In the genomic region with DNA sequence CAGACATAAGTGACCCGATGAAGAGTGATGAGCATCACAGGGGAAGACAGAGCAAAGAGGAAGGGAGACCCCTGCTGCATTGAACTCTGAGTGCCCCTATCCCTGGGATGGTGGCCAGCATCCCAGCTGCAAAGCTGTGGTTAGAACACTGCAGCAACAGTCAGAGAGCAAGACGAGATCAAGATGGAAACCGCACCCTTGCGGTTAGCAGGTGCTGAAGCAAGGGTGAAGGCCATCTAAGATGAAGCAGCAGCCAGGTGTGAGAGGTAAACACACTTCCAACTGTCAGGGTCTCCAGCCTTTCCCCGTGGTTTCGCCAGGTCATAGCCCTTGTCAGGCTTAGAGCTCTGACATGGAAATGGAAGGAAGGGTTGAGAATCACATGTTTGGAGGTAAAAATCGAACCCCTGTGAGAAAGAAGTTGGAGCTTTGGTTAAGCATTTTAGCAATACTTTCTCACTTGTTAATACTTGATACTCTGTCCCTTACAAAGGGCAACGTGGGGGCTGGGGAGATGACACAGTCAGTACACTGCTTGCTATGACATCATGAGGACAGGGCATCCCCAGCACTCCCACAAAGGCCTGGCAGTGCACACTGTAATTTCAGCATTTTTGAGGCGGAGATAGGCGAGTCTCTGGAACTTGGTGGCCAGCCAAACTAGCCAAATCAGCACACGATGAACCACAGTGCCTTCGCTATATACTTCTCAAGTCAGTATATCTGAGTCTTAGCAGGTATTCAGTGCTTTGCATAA, we compare ENCODE assay signal across 22 mouse cellular contexts. TPM values are rescaled to one million over a fixed set of nuclear protein-coding genes. Genes with fewer than 3 reads are reported as not detected.
DNase-seq lines count a peak whose midpoint lies in the region; ATAC-seq and TF ChIP-seq lines count a peak whose summit lies in the region.
"Had no signal": no experiment of that assay in that cellular context is flagged by ENCODE, and none has a peak within 500 bp of the region (broad histone marks: within the 10 kb centered on the region; RNA-seq: fewer than 3 reads in every experiment).

No protein-coding gene starts in this region.

- WGBS in midbrain, embryonic 11.5 days: 89% methylated on average over 12 of the region's 12 CpGs
- WGBS in midbrain, postnatal 0 days: 88% methylated on average over 12 of the region's 12 CpGs

- TF ChIP-seq CTCF in midbrain, postnatal 0 days (IDR thresholded peaks at IDR 0.05): no peak

- H3K9ac ChIP-seq in midbrain, embryonic 11.5 days (ENCODE audit: low read length): no peak overlapping the region
- H3K9ac ChIP-seq in midbrain, postnatal 0 days (replicated peaks; ENCODE audit: low read length, poor library complexity, severe bottlenecking): no peak overlapping the region
- H3K9ac ChIP-seq: embryonic facial prominence, embryonic 12.5 days; heart, embryonic 12.5 days; limb, embryonic 13.5 days; liver, embryonic 15.5 days had no signal

- no peaks in the 10 kb centered on the region for H3K36me3 ChIP-seq in midbrain, embryonic 11.5 days (ENCODE audit: control insufficient read depth, insufficient read depth, low read length)
- no peaks in the 10 kb centered on the region for H3K36me3 ChIP-seq in midbrain, postnatal 0 days (ENCODE audit: insufficient read depth, low read length)
- H3K36me3 ChIP-seq: embryonic facial prominence, embryonic 12.5 days; forebrain, embryonic 10.5 days; heart, embryonic 12.5 days; limb, embryonic 13.5 days; liver, embryonic 15.5 days had no signal

- DNase-seq in midbrain, embryonic 11.5 days (ENCODE audit: low spot score, missing footprints): peak; percentile 14
- no peak for DNase-seq in midbrain, postnatal 0 days (ENCODE audit: low spot score)
- peak; percentile 30 for DNase-seq in T-cell, adult 2 months (ENCODE audit: low spot score)
- DNase-seq in testis, postnatal 14 days (ENCODE audit: low spot score): peak; percentile 76
- peak; percentile 85 for DNase-seq in thymus, postnatal 4 days
- no peak for DNase-seq in left cerebral cortex, adult 18-20 months (ENCODE audit: low spot score in 2 of 2)
- DNase-seq in spleen, postnatal 14 days (ENCODE audit: low spot score in 2 of 2): no peak
- DNase-seq: adrenal gland, adult 2 months; cerebellum, adult 11-12 months; gastrocnemius, postnatal 36 days; heart, postnatal 4 days; kidney, adult 2 months; kidney, postnatal 14 days; retina, postnatal 1 day had no signal

- H3K27ac ChIP-seq in midbrain, embryonic 11.5 days (ENCODE audit: low read depth, low read length): no peak overlapping the region
- H3K27ac ChIP-seq in midbrain, postnatal 0 days (ENCODE audit: low read depth, low read length): no peak overlapping the region
- H3K27ac ChIP-seq: embryonic facial prominence, embryonic 12.5 days; forebrain, embryonic 10.5 days; limb, embryonic 13.5 days; liver, embryonic 15.5 days had no signal

- H3K27me3 ChIP-seq in midbrain, embryonic 11.5 days (ENCODE audit: control insufficient read depth, insufficient read depth, low read length): no peaks in the 10 kb centered on the region
- H3K27me3 ChIP-seq in midbrain, postnatal 0 days (ENCODE audit: insufficient read depth, low read length): no peaks in the 10 kb centered on the region
- H3K27me3 ChIP-seq: embryonic facial prominence, embryonic 12.5 days; heart, embryonic 12.5 days; limb, embryonic 13.5 days; liver, embryonic 15.5 days had no signal

- no peaks in the 10 kb centered on the region for H3K4me1 ChIP-seq in midbrain, embryonic 11.5 days (ENCODE audit: control insufficient read depth, insufficient read depth, low read length)
- no peaks in the 10 kb centered on the region for H3K4me1 ChIP-seq in midbrain, postnatal 0 days (ENCODE audit: insufficient read depth, low read length)
- H3K4me1 ChIP-seq: heart, embryonic 12.5 days; liver, embryonic 15.5 days; megakaryocyte, embryonic 14.5 days had no signal

- no peak overlapping the region for H3K4me2 ChIP-seq in midbrain, embryonic 11.5 days
- H3K4me2 ChIP-seq in midbrain, postnatal 0 days (ENCODE audit: low read depth, low read length, poor library complexity, severe bottlenecking): no peak overlapping the region
- H3K4me2 ChIP-seq: embryonic facial prominence, embryonic 12.5 days; heart, embryonic 12.5 days; limb, embryonic 13.5 days; liver, embryonic 15.5 days had no signal

- no peaks in the 10 kb centered on the region for H3K9me3 ChIP-seq in midbrain, embryonic 11.5 days (ENCODE audit: control insufficient read depth, low read length)
- H3K9me3 ChIP-seq in midbrain, postnatal 0 days (ENCODE audit: low read length): no peaks in the 10 kb centered on the region
- H3K9me3 ChIP-seq: embryonic facial prominence, embryonic 12.5 days; forebrain, embryonic 10.5 days; heart, embryonic 12.5 days; limb, embryonic 13.5 days; liver, embryonic 15.5 days; megakaryocyte, embryonic 14.5 days had no signal

- no peak for ATAC-seq in midbrain, embryonic 11.5 days (ENCODE audit: low FRiP score)
- no peak for ATAC-seq in midbrain, postnatal 0 days (ENCODE audit: low FRiP score)
- ATAC-seq: hindbrain, embryonic 16.5 days; lung, postnatal 0 days had no signal

- H3K4me3 ChIP-seq in midbrain, embryonic 11.5 days (ENCODE audit: low read depth, low read length): no peak overlapping the region
- no peak overlapping the region for H3K4me3 ChIP-seq in midbrain, postnatal 0 days (ENCODE audit: low read depth, low read length)
- H3K4me3 ChIP-seq: embryonic facial prominence, embryonic 12.5 days; forebrain, embryonic 10.5 days; heart, embryonic 12.5 days; limb, embryonic 13.5 days; liver, embryonic 15.5 days; megakaryocyte, embryonic 14.5 days had no signal

RNA-seq across cellular contexts. Expression of a gene that starts 47.3 kb away (rescaled TPM):
- polyA plus RNA-seq in midbrain, embryonic 11.5 days (2014; fragmentation: Nextera tagmentation; extraction: Ambion mirVana): 48.8 and 57.0 TPM in 2 replicates
- total RNA-seq in midbrain, postnatal 0 days (2014; rRNA removed): 1.1 and 3.1 TPM in 2 replicates
- polyA plus RNA-seq in midbrain, postnatal 0 days (2015; fragmentation: Nextera tagmentation; extraction: Ambion mirVana): 2.6 and 3.1 TPM in 2 replicates
- 1 to 10 TPM in 1 of 2 experiments, under 1 TPM in 1; 0.93 to 1.2 TPM for total RNA-seq in left cerebral cortex, adult 18-20 months (2021)

Comparison
In these comparisons a context has a peak if more than half of its experiments do, and no peak if none do; other contexts are left out.
1. DNase-seq: peak in midbrain, embryonic 11.5 days (single experiment), T-cell, adult 2 months (single experiment), testis, postnatal 14 days (single experiment) and thymus, postnatal 4 days (single experiment); none in midbrain, postnatal 0 days (single experiment), left cerebral cortex, adult 18-20 months (0 of 2) and spleen, postnatal 14 days (0 of 2).